Mouse (Mus musculus) lung, embryonic 14.5 days (tissue): ENCODE measurements around the gene F11. TPM values are rescaled to one million over a fixed set of nuclear protein-coding genes. Genes with fewer than 3 reads are reported as not detected.

Experiments
- ATAC-seq: fragments of 200-750 bp; cut with Nextera tagmentation; 2 replicates; pipeline ENCODE4 v1.8.0; 2017; ENCODE audit warnings: mild to moderate bottlenecking, moderate TSS enrichment, moderate library complexity; ENCODE audit not compliant: insufficient read depth
- DNase-seq: peaks from one replicate; pipeline ENCODE4 v3.0.0-alpha.2; 2015
- H3K27ac ChIP-seq: fragments of 300-500 bp; sonication (generic); 2 replicates; pipeline ENCODE4 v1.5.1; 2014; ENCODE audit warnings: low read depth, mild to moderate bottlenecking, moderate library complexity
- H3K27me3 ChIP-seq: fragments of 300-500 bp; sonication (generic); 2 replicates; pipeline ENCODE4 v1.6.1; 2014; ENCODE audit warnings: low read length, control low read depth; ENCODE audit not compliant: insufficient read depth
- H3K36me3 ChIP-seq: fragments of 300-500 bp; sonication (generic); 2 replicates; pipeline ENCODE4 v1.6.1; 2014; ENCODE audit warnings: control low read depth; ENCODE audit not compliant: insufficient read depth
- H3K4me1 ChIP-seq: fragments of 300-500 bp; sonication (generic); 2 replicates; pipeline ENCODE4 v1.6.1; 2014; ENCODE audit warnings: antibody characterized with exemption, control low read depth; ENCODE audit not compliant: insufficient read depth
- H3K4me2 ChIP-seq: fragments of 300-500 bp; sonication (generic); 2 replicates; pipeline ENCODE4 v1.6.1; 2014; ENCODE audit warnings: mild to moderate bottlenecking
- H3K4me3 ChIP-seq: fragments of 300-500 bp; sonication (generic); 2 replicates; pipeline ENCODE4 v1.5.1; 2014; ENCODE audit warnings: low read depth, low read length
- H3K9ac ChIP-seq: fragments of 300-500 bp; sonication (generic); 2 replicates; pipeline ENCODE4 v1.6.1; 2014
- H3K9me3 ChIP-seq: fragments of 300-500 bp; sonication (generic); 2 replicates; pipeline ENCODE4 v1.6.1; 2016; ENCODE audit warnings: low read depth, low read length, control low read depth
- CTCF ChIP-seq: IDR thresholded peaks from 2 replicates; pipeline ENCODE4 v1.5.1; 2016; ENCODE audit warnings: antibody characterized with exemption, low read depth
- WGBS: fragments of 180-500 bp; shearing (Covaris S2); extraction: QIAGEN DNeasy Blood & Tissue Kit; methylation state at CpG from one replicate; pipeline ENCODE4 v1.1.7; 2014; 5-methylcytosine and 5-hydroxymethylcytosine counted together
- polyA plus RNA-seq: library from polyadenylated mRNA; unstranded; fragments of >200 nt; fragmentation: Nextera tagmentation; extraction: Ambion mirVana; gene quantifications from 2 replicates; pipeline ENCODE4 v1.2.1, GENCODE M21; 2014

F11 gene
- polyA plus RNA-seq, 1 experiment from 2014 or later, result not detected

DNA sequence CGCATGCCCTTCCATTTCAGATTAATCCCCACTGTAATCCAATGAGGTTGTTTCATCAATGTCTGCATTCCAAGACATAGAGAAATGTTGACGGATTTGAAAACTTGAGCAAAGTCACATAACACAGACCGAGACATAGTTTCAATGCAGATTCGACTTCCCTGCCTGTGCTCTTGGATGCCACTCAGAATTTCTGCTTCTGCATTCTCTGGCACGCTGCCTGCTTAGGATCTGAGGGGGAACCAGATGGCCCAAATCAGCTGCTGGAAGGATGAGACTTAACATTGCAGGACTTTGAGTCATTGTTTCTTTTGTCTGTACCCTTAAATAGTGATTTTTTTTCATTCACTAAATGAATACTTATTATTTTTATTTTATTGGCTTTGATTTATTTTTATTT, 60.2 kb downstream of the F11 start:
- H3K36me3 ChIP-seq, result no peaks in the 10 kb centered on the region
- H3K4me2 ChIP-seq, result no peak overlapping the region
- H3K27me3 ChIP-seq, result no peaks in the 10 kb centered on the region
- no peak overlapping the region for H3K27ac ChIP-seq
- no peak overlapping the region for H3K4me3 ChIP-seq
- WGBS, result 42% methylated on average over 5 of the region's 5 CpGs
- peak; percentile 83 for DNase-seq
- peak; percentile 44; the same call in 1 of the 2 replicates for ATAC-seq
- no peak for TF ChIP-seq CTCF
- no peaks in the 10 kb centered on the region for H3K9me3 ChIP-seq
- no peaks in the 10 kb centered on the region for H3K4me1 ChIP-seq
- H3K9ac ChIP-seq, result no peak overlapping the region

DNA sequence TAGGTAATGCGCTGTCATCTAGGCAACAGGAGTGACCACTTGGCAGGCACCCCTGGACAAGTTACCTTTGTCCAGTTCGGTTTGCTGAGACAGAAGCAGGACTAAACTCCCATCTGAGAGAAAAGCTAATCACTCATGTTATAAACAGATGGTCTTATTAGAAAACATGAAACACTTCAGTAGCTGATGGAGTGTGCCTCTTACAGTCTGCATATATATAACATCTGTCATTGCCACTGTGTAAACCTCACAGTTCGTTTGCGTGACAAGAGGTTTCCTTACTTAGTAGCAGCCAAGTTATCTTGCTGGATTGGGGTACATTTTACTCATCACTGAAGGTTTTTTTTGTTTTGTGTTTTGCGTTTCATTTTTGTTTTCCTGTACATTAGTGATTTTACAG, 64.5 kb downstream of the F11 start:
- DNase-seq (no peak), ATAC-seq (no peak)
- TF ChIP-seq CTCF, result no peak
- H3K27me3 ChIP-seq, result no peaks in the 10 kb centered on the region
- H3K27ac ChIP-seq, result no peak overlapping the region
- no peak overlapping the region for H3K4me2 ChIP-seq
- 65% methylated on average over 5 of the region's 5 CpGs for WGBS
- no peaks in the 10 kb centered on the region for H3K36me3 ChIP-seq
- H3K4me1 ChIP-seq, result no peaks in the 10 kb centered on the region
- H3K4me3 ChIP-seq, result no peak overlapping the region
- H3K9ac ChIP-seq, result no peak overlapping the region
- H3K9me3 ChIP-seq, result no peaks in the 10 kb centered on the region

DNA sequence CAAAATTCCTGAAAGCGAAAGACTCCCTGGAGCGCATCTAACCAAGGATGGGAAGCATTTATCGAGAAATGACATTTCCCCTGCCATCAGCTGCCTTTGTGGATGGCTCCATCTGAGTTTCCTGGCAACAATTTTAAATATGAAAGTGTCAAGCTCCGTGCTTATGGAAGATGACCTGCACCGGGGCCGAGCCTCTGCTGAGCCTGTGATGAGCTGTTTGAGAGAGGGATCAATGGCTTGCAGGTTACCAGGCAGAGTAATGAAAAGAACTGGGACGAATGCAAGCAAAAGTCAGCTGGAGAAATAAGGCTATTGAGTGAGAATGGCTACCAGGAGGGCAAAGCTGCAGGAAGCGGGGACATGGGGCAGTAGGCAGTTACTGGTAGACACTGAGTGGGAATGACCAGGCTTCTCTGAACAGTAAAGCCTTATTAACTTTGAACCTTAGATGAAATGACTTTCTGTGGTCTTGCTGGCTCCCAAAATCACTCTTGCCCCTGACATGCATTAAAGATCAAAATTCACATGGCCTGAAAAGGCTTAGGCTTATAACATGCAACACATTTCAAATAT, 65.8 kb downstream of the F11 start:
- no peak for ATAC-seq
- Histone ChIP-seq H3K9me3 (no peaks in the 10 kb centered on the region), H3K4me2 (no peak overlapping the region), H3K27me3 (no peaks in the 10 kb centered on the region), H3K4me3 (no peak overlapping the region), H3K27ac (no peak overlapping the region), H3K4me1 (no peaks in the 10 kb centered on the region), H3K9ac (no peak overlapping the region), H3K36me3 (no peaks in the 10 kb centered on the region)
- WGBS, result 73% methylated on average over 8 of the region's 8 CpGs
- no peak for TF ChIP-seq CTCF
- DNase-seq, result no peak

Other genes with a start within 250 kb of the F11 start
- gene Mtnr1a, start 192.9 kb downstream of the F11 start, polyA plus RNA-seq, result 0.30 TPM in 1 of 2 replicates, not detected in the other
- not detected in 2 replicates for gene Klkb1, start 32.8 kb upstream of the F11 start, polyA plus RNA-seq
- gene Gm45753, start 46.4 kb upstream of the F11 start, polyA plus RNA-seq, result not detected in 2 replicates
- 0.75 and 1.5 TPM in 2 replicates for gene Cyp4v3, start 71.2 kb upstream of the F11 start, polyA plus RNA-seq
- gene Fam149a, start 120.3 kb upstream of the F11 start, polyA plus RNA-seq, result 19.0 and 19.1 TPM in 2 replicates
- 2.8 and 3.4 TPM in 2 replicates for gene Tlr3, start 149.0 kb upstream of the F11 start, polyA plus RNA-seq
- 23.3 and 26.2 TPM in 2 replicates for gene Sorbs2, start 245.8 kb upstream of the F11 start, polyA plus RNA-seq